Mouse (Mus musculus) layer of hippocampus, postnatal 10 days (tissue): ENCODE data around the gene Pdss2. TPM values are rescaled to one million over a fixed set of nuclear protein-coding genes. Genes with fewer than 3 reads are reported as not detected.

Source experiments
- DNase-seq, 2 experiments: peaks; one replicate each; pipeline ENCODE4 v3.0.0; 2021; ENCODE audit warnings: low spot score in 2 of 2
- total RNA-seq, 2 experiments: library from RNA; stranded (reverse); gene quantifications; 2 replicates each; pipeline ENCODE4 v1.2.3; 2021

Gene Pdss2
- total RNA-seq, 2 experiments from 2014 or later: 16.8 to 21.5 TPM

GRCm38 (mm10) chr10:43308105-43308810 is 87.0 kb downstream of the Pdss2 start:
- no peak for DNase-seq

GRCm38 (mm10) chr10:43310781-43311392 is 89.6 kb downstream of the Pdss2 start:
- DNase-seq: no peak

- DNase-seq: no peak
These were observed 90.9 kb downstream of the Pdss2 start for GRCm38 (mm10) chr10:43312211-43312610.

- DNase-seq: no peak
These were observed 91.6 kb downstream of the Pdss2 start for GRCm38 (mm10) chr10:43312658-43313417.

GRCm38 (mm10) chr10:43315228-43315627 is 93.9 kb downstream of the Pdss2 start:
- DNase-seq: no peak

GRCm38 (mm10) chr10:43317327-43317951 is 96.2 kb downstream of the Pdss2 start:
- DNase-seq: no peak

GRCm38 (mm10) chr10:43321019-43321418 is 99.7 kb downstream of the Pdss2 start:
- DNase-seq: no peak

- no peak for DNase-seq
These were observed 101.3 kb downstream of the Pdss2 start for GRCm38 (mm10) chr10:43322446-43323178.

- no peak for DNase-seq
These were observed 102.1 kb downstream of the Pdss2 start for GRCm38 (mm10) chr10:43323386-43323785.

- no peak for DNase-seq
These were observed 108.5 kb downstream of the Pdss2 start for GRCm38 (mm10) chr10:43329813-43330212.

- DNase-seq: no peak
These were observed 109.4 kb downstream of the Pdss2 start for GRCm38 (mm10) chr10:43330691-43331090.

GRCm38 (mm10) chr10:43331931-43332701 is 110.8 kb downstream of the Pdss2 start:
- no peak for DNase-seq

GRCm38 (mm10) chr10:43335874-43336273 is 114.6 kb downstream of the Pdss2 start:
- no peak for DNase-seq

GRCm38 (mm10) chr10:43337110-43337509 is 115.8 kb downstream of the Pdss2 start:
- no peak for DNase-seq

- DNase-seq: no peak
These were observed 118.5 kb downstream of the Pdss2 start for GRCm38 (mm10) chr10:43339811-43340210.

GRCm38 (mm10) chr10:43349718-43350117 is 128.4 kb downstream of the Pdss2 start:
- DNase-seq: peak in 1 of 2 experiments; percentile 25

- DNase-seq: no peak
These were observed 136.6 kb downstream of the Pdss2 start for GRCm38 (mm10) chr10:43357884-43358283.

- DNase-seq: no peak
These were observed 141.7 kb downstream of the Pdss2 start for GRCm38 (mm10) chr10:43362947-43363346.

GRCm38 (mm10) chr10:43363431-43363851 is 142.2 kb downstream of the Pdss2 start:
- DNase-seq: no peak

GRCm38 (mm10) chr10:43365909-43366308 is 144.6 kb downstream of the Pdss2 start:
- no peak for DNase-seq
